Mouse (Mus musculus): ENCODE data around the gene Hba-a2.
"Not testable (repeated sequence)": the region's sequence is repeated elsewhere in the genome, so short reads cannot be mapped to it uniquely, and the experiment has no call there.

Hba-a2 gene

DNA sequence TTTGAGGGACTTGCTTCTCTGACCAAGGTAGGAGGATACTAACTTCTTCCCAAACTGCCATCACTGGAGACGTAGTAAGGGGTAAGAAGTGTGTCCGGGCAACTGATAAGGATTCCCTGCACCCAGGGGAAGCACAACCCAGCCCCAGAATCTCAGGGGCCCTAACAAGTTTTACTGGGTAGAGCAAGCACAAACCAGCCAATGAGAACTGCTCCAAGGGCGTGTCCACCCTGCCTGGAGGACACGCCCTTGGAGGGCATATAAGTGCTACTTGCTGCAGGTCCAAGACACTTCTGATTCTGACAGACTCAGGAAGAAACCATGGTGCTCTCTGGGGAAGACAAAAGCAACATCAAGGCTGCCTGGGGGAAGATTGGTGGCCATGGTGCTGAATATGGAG is at the start of gene Hba-a2:
Gene Hba-a2, plus strand, starts transcription at position 287 of the 400 bp plus-strand sequence.
- in situ Hi-C loops (cut with MboI; ENCODE audit: low pct_unique_long_range_greater_than_20kb in 1 of 2, low sequenced_read_pairs in 2 of 2, unreplicated experiment in 1 of 2) = not testable (repeated sequence)

DNA sequence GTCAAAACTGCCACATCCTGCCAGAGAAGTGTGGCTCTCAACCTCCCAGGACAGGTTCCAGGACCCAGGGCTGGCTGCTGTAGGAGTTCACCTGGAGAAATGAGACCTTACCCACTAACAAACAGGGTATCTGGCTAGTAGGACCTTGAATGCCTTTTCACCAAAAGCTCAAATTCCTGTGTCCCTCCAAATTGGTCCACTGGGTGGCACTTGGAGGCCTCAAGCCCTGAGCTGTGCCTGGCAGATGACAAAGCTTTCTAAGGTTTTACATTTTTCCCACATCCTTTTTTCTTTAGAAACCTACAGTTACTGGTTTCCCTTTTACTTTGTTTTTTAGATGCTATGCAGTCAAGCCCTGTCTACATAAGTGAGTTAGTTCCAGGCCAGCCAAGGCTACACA is 49.2 kb upstream of the Hba-a2 start:
- in situ Hi-C loops (cut with MboI; ENCODE audit: low pct_unique_long_range_greater_than_20kb in 1 of 2, low sequenced_read_pairs in 2 of 2, unreplicated experiment in 1 of 2) = no loop called here

DNA sequence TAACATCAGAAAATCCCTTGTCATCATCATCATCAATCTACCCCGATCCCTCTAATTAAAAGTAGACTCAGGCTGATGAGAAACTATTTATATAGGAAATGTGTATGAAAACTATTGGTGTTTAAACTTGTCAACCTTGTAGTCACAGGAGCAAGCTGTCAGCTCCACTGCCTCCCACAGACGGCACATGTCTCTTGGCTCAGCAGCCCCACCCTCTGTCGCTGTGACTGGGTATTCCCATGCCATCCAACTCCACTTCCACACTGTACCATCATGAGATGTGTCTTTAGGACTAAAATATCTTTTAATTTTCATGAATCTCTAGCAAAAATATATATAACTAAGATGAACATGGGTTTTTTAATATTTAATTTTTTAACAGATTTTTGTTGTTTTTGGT is 47.9 kb upstream of the Hba-a2 start:
- in situ Hi-C loops (cut with MboI; ENCODE audit: low pct_unique_long_range_greater_than_20kb in 1 of 2, low sequenced_read_pairs in 2 of 2, unreplicated experiment in 1 of 2) = no loop called here

DNA sequence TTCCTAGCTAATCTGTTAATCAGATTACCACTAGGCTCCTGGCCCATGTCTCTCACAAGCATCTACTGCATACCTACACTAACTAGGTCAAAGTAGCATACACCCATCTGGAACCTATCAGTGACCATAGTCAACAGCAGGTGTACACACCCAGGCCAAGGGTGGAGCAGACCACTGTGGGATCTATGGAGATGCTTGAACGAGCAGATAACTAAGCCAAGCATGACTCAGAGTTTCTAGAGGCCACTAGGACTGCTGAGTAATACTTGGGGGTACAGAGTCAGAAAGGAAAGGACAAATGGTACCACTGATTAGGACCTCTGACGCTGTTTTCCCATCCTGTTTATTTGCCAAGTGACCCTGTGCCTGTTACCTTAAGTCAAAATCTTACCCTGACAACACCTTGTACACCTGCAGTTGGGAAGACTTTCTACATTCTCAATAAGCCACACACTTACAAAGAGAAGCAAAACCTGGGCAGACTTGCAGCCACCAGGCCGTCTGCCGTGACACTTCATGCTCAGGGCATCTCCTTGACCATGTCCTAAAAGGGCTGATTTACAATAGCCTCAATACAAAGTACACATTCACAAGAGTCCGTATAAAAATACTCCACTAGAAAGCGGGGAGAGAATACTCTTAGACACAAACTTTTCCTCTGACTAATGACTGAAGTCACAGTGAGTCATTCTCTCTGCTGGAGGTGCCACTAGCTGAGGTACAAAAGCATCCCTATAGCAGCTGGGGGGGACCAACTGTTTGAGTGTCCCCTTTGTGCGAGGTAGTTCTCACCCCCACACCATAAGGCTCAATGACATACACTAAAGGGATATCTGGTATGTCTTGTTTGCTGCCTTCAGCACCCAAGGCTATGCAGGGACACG is 45.2 kb upstream of the Hba-a2 start:
- in situ Hi-C loops (cut with MboI; ENCODE audit: low pct_unique_long_range_greater_than_20kb in 1 of 2, low sequenced_read_pairs in 2 of 2, unreplicated experiment in 1 of 2) = no loop called here

DNA sequence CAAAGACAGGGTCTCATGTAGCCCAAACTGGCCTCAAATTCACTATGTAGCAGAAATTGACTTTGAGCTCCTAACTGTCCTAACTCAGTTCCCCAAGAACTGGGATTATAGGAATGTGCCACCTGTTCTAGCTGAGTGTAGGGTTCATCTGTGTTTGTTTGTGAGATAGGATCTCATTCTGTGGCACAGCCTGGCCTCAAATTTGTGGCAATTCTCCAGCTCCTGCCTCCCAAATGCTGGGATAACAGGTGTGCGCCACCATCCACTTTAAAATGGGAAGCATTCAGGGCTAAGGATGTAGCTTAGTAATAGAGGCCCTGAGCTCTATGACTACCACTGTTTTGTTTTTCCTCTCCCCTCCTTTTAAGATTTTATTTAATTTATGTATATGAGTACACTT is 43.2 kb upstream of the Hba-a2 start:
- in situ Hi-C loops (cut with MboI; ENCODE audit: low pct_unique_long_range_greater_than_20kb in 1 of 2, low sequenced_read_pairs in 2 of 2, unreplicated experiment in 1 of 2) = no loop called here

DNA sequence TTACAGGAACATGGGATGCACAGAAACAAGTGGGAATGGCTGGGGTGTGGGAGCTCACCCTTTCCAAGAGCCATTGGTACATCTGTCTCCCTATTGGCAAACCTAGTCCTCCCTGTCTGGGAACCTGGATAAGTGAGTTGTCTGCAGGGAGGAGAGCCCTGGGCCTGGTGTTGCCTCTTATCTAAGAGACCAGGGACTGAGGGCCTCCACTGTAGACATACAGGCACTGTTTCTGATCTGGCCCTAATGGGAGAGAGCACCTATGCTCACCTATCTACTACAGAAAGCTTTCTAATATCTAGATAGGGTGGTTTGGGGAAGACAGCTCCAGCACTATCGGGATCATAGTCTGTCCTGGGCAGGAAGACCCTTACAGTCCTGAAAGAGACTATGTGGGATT is 40.1 kb upstream of the Hba-a2 start:
- in situ Hi-C loops (cut with MboI; ENCODE audit: low pct_unique_long_range_greater_than_20kb in 1 of 2, low sequenced_read_pairs in 2 of 2, unreplicated experiment in 1 of 2) = no loop called here

DNA sequence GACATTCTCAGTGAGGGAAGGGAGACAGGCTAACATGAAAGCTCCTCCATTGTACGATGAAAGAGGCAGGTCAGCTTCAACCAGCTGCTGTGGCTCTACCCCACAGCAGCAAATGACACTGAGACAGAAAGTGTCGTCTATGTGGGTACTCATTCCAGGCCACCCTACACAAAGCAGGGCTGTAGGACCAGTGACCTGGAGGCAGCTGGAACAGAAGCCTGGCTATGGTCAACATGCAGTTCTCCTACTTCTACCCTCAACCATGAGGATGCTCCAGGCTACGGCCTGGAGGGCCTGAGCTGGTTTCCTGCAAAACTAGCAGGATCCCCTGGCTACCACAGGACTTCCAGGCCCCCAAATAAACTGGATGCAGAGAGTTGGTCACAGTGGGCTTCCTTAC is 39.7 kb upstream of the Hba-a2 start:
- in situ Hi-C loops (cut with MboI; ENCODE audit: low pct_unique_long_range_greater_than_20kb in 1 of 2, low sequenced_read_pairs in 2 of 2, unreplicated experiment in 1 of 2) = no loop called here

DNA sequence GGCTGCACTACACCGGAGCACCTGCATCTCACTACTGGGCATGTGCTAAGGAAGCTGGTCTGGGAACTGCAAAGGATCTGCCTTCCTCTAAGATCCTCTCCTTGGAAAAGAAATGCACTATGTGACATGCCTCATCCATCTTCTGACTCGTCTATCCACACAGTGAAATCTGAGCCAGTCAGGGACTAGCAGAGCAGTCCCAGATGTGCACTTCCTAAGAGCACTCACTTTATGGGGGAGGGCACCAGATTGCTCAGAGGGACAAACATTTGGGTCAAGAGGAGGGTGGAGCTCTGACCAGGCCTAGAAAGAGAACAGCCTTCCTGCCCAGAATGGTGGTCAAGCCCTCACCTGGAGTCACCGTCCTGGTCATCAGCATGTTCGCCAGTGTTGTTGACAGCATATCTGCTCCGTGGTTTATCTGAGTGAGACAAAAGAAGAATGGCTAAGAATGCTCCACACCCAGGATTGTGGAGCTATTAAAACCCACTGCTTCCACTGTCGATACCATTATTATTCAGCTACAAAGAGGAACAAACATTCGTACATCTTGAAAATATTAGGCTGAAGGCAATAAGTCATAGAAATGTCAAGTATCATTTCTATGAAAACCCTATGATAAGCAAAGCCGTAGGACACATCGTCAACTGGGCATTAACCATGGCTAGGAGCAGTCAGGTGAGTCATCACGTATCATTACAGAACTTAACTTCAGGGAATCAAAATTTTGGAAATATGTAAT is 33.4 kb upstream of the Hba-a2 start:
- in situ Hi-C loops (cut with MboI; ENCODE audit: low pct_unique_long_range_greater_than_20kb in 1 of 2, low sequenced_read_pairs in 2 of 2, unreplicated experiment in 1 of 2) = no loop called here

DNA sequence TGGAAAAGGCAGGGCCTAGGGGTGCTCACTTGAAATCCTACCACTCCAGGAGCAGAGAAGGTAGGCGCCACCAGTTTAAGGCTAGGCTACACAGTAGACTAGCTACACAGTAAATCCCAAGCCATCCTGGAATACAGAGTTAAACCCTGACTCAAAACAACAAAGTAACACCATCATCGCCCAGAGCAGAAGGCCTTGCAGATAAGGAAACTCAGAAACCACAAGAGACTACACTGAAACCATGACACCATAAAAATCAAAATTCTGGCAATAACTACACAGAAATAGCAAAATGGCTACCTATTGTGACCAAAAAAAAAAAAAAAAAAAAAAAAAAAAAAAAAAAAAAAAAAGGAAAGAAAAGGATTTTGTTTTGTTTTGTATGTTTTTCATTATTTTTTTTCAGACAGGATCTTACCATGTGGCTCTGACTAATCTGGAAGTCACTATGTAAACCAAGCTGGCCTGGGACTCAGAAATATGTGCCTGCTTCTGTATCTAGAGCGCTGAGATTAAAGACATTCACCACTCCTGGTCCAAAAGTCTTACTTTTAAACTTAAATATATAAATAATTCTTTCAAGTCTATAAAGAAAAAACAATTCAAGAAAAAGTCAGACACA is 31.1 kb upstream of the Hba-a2 start:
- in situ Hi-C loops (cut with MboI; ENCODE audit: low pct_unique_long_range_greater_than_20kb in 1 of 2, low sequenced_read_pairs in 2 of 2, unreplicated experiment in 1 of 2) = no loop called here

DNA sequence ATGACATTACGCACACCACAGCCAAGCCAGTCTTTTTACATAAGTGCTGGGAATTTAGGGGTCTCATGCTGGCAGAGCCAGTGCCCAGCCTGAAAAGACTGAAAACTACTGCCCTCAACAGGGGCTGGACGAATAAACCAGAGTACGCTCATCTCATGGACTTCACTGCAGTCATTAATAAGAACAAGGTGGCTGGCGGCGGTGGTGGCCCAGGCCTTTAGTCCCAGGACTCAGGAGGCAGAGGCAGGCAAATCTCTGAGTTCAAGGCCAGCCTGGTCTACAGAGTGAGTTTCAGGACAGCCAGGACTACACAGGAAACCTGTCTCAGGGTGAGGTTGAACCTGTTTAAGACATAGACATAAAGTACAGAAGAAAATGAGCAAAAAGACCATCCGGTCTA is 30.1 kb upstream of the Hba-a2 start:
- in situ Hi-C loops (cut with MboI; ENCODE audit: low pct_unique_long_range_greater_than_20kb in 1 of 2, low sequenced_read_pairs in 2 of 2, unreplicated experiment in 1 of 2) = no loop called here

DNA sequence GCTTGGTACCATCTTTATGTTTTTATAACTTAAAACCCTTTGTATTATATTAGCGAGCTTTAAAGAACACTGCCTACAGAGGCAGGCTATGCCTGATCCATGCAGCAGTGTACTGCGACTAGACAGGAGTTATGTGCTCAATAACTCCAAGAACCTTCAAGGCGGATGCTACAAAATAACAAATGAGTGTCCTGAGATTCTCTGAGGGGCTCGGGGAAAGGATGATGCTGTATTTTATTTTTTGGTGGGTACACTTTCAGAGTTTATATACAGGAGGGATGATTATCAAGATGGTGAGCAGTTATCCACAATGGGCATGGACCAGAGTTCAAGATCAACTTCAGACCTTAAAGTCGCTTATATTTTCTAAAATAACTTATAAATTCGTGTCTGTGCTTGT is 29.5 kb upstream of the Hba-a2 start:
- in situ Hi-C loops (cut with MboI; ENCODE audit: low pct_unique_long_range_greater_than_20kb in 1 of 2, low sequenced_read_pairs in 2 of 2, unreplicated experiment in 1 of 2) = no loop called here

DNA sequence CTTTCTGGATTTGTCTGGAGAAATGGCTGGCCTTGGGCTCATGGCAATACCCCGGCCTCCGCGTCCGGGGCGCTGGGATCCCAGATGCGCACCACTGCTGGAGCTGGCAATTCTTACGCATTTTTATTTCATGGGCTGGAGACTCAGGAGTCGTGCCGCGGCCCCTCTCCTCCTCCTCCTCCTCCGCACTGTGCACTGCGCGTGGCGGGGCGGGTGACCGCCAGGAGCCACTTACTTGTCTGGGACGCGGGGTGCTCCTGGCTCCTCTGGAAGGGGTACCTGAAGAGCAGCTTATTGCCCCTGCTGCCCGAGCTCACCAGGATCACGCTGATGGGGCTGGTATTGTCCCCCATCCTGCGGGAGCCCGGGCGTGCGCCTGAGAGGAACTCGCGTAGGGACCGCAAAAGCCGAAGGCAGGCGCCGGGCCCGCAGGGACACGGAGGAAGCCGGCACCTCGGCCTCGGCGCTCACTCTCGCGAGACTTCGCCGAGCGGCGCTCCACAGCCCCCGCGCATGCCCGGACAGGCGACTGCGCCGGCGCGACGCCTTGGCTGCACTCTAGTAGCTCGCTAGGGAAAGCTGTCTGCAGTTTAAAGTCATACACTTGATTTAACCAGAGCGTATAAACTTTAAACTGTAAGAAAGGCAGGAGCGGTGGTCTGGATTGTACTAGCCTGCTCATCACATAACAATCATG is 29.0 kb upstream of the Hba-a2 start, which contains the start of gene Nprl3:
Gene Nprl3, minus strand, starts transcription at position 520 of the 697 bp plus-strand sequence.
- in situ Hi-C loops (cut with MboI; ENCODE audit: low pct_unique_long_range_greater_than_20kb in 1 of 2, low sequenced_read_pairs in 2 of 2, unreplicated experiment in 1 of 2) = no loop called here

DNA sequence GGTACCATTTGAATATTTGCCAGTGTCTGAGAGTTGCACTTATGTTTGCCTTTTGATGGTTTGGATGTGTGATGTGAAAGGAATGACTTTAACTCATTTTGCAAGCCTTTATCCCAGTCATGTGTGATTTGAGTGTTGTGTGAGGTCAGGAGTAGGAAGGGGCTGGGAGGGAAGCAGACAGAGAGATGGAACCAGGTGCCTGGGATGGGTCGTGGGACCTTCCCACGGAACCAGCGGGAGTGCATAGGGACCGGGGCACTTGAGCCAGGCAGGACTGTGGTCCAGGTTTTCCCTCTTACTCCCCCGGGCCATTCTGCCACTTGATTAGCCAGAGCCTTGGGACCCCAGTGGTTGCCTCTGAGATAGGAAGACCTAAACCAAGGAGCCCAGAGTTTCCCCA is 28.3 kb upstream of the Hba-a2 start:
- in situ Hi-C loops (cut with MboI; ENCODE audit: low pct_unique_long_range_greater_than_20kb in 1 of 2, low sequenced_read_pairs in 2 of 2, unreplicated experiment in 1 of 2) = no loop called here

DNA sequence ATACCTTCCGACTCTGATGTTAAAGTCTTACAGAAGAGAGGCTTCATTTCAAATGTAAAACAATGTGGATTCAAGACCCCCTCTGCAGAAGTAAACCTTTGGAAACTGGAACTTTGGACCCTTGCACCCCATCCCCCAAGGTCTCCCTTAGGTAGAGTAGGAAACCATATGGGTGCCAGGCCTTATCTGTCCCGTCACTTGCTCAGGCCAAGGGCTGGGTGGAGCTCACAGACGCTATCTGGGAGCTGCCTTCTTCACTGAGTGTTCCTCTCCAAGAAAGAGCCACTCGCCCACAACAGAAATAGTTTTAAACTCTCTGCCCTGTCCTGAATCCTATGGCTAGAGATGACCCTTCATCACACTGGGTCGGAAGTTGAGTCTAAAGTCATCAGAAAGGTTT is 27.3 kb upstream of the Hba-a2 start:
- in situ Hi-C loops (cut with MboI; ENCODE audit: low pct_unique_long_range_greater_than_20kb in 1 of 2, low sequenced_read_pairs in 2 of 2, unreplicated experiment in 1 of 2) = no loop called here

DNA sequence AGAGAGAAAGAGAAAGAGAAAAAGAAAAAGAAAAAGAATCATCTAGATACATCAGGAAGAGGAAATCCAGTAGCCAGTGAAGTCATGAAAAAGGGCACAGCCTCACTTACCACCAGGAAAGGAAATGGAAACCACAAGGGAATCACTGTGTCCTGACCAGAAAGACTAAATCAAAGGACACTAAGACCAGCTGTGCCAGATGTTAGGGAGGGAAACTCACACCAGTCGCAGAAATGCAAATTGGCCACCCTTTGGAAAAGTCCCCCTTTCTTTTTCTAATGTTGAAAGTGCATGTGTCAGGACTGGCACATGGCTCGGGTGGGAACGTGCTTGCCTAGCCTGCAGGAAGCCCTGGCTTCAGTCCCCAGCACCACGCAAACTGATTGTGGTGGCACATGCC is 25.1 kb upstream of the Hba-a2 start:
- in situ Hi-C loops (cut with MboI; ENCODE audit: low pct_unique_long_range_greater_than_20kb in 1 of 2, low sequenced_read_pairs in 2 of 2, unreplicated experiment in 1 of 2) = no loop called here

DNA sequence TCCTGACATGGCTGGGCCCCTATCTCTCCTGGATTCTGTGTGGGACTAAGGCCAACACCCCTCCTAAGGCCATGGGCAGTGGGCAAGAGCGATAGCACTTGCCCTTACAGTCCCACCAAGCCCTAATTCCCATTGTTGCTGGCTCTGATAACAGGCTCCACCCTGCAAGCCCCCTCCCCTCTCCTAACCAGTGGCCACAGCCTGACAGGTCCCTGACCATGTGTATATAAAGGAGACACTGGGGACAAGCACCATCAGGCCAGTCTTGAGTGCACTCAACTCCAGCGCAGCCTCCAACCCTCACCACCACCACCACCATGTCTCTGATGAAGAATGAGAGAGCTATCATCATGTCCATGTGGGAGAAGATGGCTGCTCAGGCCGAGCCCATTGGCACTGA is 19.9 kb upstream of the Hba-a2 start, which contains the start of gene Hba-x:
Gene Hba-x, plus strand, starts transcription at position 54 of the 400 bp plus-strand sequence.
- in situ Hi-C loops (cut with MboI; ENCODE audit: low pct_unique_long_range_greater_than_20kb in 1 of 2, low sequenced_read_pairs in 2 of 2, unreplicated experiment in 1 of 2) = no loop called here

DNA sequence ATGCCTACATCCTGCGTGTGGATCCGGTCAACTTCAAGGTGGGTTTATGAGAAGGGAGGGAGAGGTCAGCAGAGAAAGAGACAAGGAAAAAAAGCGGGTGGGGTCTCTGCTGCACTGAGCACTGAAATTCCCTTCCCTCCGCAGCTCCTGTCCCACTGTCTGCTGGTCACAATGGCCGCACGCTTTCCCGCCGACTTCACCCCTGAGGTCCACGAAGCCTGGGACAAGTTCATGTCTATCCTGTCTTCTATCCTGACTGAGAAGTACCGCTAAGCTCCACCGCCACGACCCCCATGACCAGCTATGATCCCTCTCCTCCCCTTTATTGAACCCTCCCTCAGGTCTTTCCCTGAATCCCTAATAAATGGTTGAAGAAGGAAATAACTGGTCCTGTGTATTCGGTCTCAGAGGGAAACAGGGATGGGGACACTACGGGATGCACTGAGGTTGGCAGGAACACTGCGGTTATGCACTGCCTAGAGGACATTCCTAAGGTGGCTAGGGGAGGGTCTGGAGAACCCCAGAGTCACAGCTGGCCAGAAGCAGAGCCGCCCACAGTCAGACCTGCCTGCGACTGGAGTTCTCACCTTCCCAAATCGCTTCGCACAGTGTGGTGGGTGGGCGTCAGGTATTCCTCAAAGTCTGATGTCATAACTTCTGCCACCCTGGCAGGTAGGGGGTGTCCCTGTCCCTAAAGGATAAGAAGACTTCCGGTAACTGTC is 18.4 kb upstream of the Hba-a2 start:
- in situ Hi-C loops (cut with MboI; ENCODE audit: low pct_unique_long_range_greater_than_20kb in 1 of 2, low sequenced_read_pairs in 2 of 2, unreplicated experiment in 1 of 2) = no loop called here

DNA sequence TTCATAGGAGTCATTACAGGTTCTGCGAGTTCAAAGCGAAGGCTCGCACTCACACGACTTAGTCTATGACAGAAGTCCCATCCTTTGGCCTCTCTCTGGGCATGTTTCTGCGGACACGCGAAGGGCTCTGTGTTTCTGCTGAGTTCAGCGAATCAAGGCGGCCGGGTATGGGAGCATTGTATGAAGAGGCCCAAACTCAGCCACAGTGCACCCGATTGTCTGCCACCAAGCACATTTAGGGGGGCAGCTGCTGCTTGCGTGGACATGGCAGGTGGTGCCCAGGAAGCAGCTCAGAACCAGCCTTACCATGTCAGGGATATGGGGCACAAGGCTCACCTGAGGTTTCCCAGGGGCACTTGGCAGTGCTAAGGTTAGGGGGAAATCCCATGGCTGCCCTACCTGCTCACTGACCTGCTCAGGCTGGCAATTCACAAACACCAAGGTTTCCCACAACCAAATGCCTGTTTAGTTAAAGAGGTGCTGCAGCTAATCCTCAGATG is 17.8 kb upstream of the Hba-a2 start:
- in situ Hi-C loops (cut with MboI; ENCODE audit: low pct_unique_long_range_greater_than_20kb in 1 of 2, low sequenced_read_pairs in 2 of 2, unreplicated experiment in 1 of 2) = no loop called here
